Mouse (Mus musculus) c-Kit-positive CD71-positive TER-119-positive erythroid progenitor cells, embryonic 14.5 days (primary cell): ENCODE data around the gene Ngly1.

Source experiments
- DNase-seq: peaks from one replicate; pipeline ENCODE4 v3.0.0-alpha.2; 2013; ENCODE audit warnings: low spot score

Gene Ngly1

DNA sequence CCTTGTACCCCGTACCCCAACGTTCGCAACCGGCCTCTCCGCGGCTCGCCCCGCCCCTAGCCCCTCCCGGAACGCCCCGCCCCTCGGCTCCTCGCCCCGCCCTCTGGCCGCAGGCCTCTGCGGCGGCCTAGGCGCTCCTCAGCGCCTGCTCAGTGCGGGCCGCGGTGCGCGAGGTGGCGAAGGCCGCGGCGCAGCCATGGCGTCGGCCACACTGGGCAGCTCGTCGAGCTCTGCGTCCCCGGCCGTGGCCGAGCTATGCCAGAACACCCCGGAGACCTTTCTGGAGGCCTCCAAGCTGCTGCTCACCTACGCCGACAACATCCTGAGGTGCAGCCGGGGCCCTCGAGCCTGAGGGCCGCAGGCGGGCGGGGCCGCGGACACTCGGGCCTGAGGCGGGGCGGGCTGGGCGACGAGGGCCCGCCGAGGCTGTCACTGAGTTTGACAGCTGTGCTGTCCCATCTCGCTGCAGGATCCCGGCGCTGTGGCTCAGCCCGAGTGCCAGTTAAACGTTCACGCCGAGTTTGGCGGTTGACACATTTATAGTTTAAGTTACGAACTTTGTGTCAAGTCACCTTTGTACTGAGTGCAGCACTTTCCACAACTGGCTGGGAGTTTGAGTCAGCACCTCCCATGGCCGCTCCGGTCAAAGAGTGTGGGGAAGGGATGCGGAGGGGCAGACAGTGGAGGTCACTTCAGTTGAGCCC lies at the start of gene Ngly1, which contains the start of gene Oxsm:
Gene Ngly1, plus strand, starts transcription at position 110 of the 704 bp plus-strand sequence.
Gene Oxsm, minus strand, starts transcription at position 638 of the 704 bp plus-strand sequence.
- peak; percentile 76 for DNase-seq

DNA sequence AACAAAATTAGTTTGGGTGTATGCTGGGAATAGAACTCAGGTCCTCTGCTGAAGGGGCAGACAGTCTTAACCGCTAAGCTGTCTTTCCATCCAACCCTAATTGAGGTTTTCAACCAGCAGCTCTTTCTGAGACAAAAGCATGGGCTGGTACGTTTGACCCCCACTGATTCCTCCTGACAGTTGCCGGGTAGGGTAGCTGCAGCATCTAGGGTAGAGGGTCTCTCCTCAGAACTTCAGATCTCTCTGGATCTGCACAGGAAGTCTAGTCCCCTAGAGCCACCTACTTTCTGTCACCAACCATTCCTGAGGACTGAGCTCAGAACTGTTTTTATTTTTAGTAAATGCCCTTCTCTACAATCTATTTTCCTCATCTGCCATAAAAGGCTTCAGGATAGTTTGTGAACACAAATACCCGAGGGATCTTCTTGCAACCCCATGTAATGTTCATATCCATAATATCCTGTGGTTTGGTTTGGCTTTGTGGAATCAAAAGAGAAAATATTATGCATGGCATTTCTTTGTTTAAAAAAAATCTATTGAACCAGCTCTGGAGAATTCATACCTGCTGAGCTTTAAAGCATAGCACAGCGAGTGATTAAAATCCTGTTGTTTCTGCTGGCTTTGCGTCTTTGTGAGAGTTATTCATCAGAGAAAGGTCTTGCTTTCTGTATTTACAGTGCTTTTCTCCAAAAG lies 48.7 kb upstream of the Ngly1 start:
- DNase-seq = no peak

DNA sequence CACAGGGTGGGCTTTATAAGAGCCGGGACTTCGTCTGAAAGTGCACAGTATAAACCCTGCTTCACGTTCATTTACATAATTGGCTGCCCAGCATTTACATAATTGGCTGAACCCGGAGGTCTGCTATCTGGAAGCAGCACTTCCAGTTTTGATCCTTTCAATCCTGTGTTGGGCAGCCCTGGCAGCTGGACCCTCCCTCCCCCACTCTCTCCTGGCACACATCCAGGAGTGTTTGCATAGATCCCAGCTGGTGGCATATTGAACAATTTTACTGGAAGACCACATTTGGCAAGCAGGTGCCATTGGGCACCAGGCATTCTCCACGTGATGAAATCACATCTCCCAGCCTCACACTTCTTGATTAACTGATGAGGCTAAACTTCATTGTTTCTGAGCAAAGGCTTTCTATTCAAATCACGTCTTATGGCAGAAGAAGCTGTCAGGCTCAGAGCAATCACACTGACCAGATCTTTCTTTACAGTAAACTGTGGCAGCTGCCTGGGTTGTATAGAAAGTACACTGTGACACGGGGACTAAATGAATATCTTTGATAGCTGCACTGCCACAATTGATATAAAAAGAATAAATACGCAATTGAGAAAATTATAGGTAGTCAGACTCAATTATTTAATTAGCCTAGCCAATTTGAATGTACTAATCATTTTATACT lies 48.0 kb upstream of the Ngly1 start:
- DNase-seq = no peak

DNA sequence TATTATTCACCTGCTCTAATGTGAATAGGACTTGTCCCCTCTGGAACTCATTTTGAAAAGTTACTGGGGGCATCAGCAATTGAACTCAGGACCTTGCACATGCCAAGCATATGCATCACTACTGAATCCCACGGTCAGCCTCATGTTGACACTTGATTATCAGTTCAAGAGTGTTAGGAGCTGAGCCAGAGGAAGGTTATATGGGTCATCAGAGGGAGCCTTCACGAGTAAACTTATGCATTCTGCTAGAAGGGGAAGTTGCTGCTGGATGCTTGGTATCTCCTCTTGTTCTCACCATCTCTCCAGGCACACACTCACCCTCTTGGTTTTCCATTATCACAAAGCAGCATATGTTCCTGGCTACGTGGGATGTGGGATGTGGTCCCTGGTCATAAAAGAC lies 47.4 kb upstream of the Ngly1 start:
- no peak for DNase-seq

DNA sequence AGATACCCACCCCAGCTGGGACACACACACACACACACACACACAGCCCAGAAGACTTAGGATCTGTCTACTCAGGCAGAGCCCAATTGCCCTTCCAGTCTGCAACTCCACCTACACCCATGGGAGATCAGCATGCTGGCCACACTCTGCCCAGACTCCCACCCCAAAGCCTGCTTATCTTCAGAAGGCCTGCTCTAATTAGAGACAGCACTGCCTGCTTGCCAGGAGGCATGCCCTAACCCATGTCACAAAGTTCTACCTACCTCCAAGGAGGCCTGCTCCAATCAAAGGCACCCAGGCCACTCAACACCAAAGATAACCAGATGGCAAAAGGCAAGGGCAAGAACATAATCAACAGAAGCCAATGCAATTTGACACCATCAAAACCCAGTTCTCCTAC lies 41.4 kb upstream of the Ngly1 start:
- no peak for DNase-seq

DNA sequence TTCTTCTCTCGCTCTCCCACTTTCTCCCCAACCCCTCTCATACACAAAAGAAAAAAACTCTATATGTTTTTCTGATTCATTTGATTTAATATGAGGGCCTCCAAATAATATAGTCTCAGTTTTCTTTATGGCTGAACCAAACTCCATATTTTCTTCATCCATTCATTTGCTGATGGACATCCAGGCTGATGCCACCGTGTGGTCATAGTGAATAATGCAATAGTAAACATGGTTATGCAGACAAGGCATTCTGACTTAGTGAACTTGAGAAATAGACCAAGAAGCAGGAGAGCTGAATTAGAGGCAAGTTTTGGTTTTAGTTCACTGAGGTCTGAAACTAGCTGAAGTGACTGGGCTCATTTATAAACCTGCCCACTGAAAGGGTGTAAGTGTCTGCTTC lies 30.1 kb upstream of the Ngly1 start:
- DNase-seq = peak; percentile 21

DNA sequence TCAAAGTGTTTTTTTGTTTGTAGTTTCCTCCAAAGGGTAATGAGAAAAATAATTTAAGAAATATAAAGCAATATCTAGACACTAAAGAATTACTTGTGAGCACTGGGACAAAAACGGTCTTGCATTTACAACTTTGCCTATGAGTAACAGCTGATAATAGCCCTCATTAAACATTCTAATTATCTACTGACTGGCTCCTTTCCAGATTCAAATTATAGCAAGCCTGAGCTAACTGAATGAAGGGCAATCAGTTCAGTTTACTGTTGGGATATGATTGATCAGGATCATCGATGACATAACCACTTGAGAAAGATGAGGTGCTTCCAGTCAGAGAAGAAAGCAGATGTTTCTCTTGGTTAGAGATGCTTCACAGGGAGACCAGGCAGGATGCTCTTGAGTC lies 19.7 kb upstream of the Ngly1 start:
- DNase-seq = no peak

DNA sequence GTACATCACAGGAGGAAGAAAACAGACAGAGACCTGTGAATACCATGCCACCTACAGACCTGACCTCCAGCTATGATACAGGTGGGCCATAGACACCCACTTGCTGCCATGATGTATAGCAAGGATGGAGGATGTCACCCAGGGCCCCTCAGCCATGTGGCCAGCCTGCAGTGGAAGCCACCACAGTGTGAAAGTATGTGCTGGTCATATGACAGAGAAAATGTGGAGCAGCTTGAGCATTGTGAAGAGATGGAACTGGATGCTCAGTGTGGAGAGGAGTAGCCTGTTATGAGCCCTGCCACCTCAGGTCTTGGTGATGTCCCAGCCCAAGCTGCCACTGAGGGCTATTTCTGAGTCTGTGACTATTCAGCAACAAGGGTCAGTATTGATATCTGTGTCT lies 18.5 kb upstream of the Ngly1 start:
- DNase-seq = no peak

DNA sequence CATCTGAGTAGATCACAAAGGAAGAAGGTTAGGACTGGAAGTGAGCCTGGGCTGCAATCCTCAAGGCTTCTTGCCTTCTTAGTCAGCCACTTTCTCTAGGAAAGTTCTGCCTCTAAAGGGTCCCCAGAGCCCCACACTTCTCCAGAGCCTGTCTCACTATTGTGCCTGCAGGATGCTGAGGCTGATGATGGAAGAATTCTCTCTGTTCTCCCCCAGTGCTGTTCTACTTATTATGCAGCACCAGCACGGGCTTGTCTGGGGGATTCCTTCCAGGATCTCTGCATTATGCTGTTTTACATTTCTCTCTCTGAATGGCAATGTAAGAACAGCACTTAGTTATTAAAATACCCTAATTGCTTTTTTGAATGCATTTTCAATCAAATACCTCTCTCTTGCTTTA lies 15.6 kb upstream of the Ngly1 start:
- no peak for DNase-seq

DNA sequence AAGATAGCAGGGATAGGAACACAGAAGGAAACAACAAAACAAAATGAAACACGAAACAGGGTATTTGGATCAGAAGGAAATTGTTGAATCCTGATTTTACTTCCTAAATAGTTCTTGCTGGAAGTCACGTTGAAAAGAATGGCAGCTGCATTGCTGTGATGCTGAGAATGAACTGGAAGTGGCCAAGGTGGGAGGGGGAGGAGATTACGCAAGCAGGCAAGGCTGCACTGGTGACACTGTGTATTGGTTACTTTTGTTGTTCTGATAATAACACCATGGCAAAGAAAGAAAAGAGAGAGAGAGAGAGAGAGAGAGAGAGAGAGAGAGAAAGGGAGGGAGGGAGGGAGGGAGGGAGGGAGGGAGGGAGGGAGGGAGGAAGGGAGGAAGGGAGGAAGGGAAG lies 12.6 kb upstream of the Ngly1 start:
- no peak for DNase-seq

DNA sequence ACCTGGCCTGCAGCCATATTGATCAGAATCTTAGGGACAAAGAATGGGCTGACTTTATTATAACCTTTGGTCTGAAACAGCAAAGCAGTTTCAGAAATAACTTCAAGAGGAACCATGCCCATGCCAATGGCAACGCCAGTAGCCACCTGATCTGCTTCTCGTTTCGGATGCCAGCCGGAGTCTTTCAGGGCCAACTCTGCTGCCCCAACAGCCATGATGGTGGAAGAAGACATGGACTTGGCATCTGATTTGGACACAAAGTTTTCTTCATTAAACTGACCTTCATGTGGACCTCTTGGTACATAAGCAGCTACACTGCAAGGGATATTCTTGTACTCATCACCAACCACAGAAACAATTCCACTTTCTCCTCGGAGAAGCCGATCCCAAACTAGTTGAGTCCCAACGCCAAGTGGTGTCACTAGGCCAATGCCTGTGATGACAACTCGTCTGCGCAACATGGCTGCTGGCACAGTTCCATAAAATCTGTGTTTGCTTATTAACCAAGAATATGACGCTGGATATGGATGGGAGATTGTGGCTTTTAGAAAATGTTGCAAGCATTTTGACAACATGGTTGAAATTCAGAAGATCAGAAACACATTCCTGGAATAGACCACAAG lies 6.8 kb upstream of the Ngly1 start:
- DNase-seq = no peak

DNA sequence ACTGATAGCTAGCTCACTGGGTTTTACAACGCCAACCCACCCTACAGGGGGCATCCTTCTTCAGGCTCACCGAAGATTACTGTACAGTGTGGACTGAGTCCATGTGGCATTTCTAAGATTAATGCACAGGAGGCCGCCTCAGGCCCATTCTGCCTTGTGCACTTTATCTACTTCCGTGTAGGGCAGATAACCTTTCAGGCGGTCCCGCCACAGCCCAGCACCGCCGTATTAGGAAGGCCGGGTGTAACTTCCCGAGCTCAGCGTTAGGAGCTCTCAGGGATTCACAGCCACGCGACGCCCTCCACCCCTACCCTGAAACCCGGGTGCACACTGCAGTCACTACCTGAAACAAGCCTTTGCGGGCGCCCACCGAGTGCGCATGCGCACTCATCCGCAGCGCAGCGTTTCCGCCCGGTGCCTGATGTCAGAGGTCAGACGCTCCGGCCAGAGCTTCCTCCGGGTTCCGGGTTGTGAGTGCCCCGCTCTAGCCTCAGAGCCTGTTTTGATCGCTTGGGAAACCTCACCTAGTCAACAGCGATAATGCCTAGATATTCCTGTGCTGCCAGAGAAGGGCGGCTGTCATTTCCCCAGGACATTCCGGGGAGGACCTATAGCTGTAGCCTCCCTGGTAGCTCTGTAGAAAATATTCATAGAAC lies 6.0 kb upstream of the Ngly1 start:
- DNase-seq = peak; percentile 82

DNA sequence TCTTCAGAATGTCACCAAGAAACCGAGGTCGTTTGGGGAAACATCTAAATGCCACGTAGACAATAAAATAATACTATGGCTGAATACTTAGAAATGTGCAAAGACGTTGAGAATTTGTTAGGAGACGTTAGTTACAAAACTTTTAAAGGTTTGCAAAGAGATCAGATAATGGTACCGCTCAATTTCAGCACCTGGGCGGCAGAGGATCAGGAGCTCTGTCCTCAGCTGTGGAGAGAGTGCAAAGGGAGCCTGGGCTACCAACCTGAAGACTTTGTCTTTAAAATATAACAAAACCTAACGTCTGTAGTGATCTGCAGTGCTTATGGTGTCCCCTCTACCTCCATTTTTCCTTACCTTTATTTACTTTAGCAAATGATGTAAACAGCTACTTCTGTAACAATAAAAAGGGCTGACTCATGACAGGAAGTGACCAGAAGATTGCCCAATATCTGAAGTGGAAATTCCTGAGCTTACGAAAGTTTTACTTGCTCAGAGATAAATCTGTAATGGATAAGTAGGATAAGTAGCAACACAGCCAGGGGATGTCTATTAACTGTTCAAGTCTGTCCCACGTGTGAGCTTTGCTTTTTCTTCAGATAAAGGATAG lies 5.4 kb upstream of the Ngly1 start:
- DNase-seq = no peak

DNA sequence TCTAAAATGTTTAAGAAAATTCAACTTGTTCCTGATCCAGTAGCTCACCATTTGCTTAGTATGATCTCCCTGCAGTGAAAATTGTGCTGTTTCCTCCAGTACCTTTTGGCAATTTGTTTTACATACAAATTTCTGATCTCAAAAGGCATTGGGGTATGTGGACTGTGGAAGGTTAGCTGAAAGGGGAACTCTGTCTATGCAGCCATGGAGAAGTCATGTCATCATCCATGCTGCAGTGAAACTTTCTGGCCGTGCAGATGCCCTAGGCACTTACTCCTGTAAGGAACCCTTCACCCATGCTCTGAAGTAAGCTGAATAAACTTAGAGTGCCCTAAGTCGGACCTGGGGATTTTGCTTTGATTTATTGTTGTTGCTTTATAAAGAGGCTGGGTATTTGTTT lies 4.7 kb upstream of the Ngly1 start:
- DNase-seq = no peak

DNA sequence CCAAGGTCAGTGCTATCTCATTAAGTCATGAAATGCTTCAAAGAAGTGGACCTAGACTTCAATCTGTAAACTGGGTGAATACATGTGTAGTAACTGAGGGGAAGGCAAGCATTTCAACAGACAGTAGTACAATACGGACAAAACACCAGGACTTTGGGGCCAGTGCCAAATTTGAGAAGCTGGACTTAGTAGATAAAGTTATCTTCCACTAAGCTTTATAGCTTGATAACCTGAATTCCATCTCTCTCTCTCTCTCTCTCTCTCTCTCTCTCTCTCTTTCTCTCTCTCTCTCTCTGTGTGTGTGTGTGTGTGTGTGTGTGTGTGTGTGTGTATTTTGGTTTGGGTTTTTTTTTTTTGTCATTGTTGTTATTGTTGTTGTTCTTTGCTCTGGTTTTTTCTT lies 4.0 kb upstream of the Ngly1 start:
- DNase-seq = peak; percentile 78

DNA sequence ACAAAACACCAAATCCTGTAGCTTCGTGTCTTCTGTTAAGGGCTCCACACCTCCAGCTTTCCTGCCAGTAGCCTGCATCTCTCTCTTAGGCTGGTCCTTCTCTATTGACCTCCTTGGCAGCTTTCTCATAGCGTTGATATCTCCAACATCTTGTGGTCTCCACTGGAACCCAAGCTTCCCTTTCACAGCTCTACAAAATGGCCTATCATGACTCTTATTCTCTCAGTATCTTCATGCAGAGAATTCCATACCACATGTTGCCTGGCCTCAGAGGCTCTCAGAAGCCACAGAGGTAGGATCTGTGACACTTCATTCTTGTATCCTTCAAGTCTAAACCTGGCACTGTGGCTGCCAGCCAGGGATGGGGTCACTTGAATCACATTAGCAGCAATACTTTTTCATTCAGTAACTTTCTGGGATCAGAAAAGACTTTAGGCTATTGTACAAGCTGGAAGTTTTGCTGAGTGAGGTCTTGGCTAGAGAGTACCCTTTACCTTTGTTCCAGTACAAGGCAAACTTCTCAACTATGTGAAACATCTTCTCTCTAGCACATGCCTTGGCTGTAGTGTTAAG lies 2.7 kb upstream of the Ngly1 start:
- no peak for DNase-seq

DNA sequence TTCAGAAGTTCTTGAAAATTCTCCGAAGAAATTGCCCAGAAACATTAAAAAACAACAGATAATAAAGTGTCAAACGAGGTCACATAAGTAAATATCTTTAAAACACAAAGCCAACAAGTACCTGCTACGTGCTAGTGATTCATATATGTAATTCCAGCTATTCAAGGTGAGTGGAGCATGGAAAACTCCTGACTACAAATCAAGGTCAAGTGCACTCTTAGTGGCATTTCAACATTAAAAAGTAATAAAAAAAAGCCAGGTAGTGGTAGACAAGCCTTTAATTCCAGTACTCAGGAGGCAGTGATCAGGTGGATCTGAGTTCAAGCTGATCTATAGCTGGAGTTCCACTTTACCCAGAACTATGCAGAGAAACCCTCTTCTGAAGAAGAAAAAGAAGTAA lies 945 bp upstream of the Ngly1 start:
- DNase-seq = no peak

DNA sequence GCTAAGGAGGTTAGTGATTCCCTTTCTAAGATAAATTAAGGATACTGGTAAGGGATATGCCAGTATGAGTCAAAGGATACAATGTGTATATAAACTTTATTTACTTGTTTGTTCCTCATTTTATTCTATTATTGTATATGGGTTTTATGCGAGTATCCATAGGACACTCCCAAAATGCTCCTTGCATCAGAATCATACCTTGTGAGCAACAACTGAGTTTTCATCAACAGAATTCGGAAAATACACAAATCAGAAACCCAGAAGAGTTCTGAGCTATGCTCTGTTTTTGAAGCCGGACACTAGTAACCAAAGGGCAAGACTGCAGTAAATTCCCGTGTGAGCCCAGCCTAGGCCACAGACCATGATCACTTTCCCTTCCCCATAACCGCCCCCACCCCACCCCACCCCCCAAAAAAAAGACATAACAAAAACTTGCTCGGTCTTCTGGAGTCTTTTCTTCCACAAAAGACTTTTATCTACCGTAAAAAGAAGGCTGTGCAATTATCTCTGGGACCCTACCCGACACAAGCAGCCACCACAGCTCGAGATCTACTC lies 400 bp upstream of the Ngly1 start:
- no peak for DNase-seq

DNA sequence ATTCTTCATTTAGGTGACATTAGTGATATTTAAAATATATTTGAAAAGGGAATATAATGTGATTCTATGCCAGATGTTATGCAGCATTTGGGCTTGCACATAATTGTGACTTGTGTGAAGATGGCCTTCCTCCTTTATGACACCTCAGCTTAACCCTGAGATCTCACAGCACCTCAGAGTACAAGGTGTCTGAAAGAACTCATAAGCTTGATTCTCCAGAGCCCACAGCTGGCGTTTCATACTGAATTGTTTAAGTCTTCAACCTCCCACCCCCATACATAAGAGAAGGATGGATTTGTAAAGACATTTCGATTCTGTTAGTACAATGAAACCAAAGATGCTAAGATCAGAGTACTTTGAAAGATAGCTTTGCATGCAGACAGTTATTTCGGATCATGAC lies 1.0 kb downstream of the Ngly1 start:
- no peak for DNase-seq

DNA sequence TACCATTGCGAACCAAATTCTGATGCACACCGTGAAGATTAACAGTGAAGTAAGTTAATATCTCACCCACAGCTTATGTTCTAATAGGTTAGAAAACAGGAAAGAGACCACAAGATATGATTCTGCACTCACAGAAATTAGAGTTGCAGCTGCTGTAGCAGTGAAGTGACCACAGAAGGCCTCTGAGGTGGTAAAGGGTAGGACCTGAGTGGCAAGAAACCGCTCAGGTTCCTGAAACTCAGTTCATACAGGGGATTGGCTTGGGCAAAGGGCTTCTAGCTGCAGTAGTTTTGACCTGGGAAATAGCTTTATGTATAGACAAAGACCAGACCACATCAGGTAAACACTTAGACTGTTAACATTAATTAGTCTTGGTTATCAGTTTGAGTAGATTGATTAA lies 6.7 kb downstream of the Ngly1 start:
- no peak for DNase-seq

DNA sequence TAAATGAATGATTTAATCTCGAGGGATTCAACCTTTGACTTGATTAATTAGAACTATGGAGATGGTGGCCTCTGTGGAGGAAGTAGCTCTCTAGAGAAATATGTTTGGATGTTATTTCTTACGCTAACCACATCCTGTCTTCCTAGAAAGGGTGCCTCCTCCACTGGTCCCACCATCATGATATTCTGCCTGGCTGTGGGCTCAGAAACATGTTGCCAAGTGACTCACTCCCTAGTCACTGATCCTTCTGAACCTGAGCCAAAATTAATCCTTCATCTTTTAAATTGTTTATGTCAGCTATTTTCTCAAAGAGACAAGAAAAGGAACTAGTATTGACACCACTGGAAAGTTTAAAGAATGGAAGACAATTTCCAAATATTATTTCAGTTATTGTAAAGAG lies 7.1 kb downstream of the Ngly1 start:
- no peak for DNase-seq
